Mouse (Mus musculus) ES-Bruce4 (cell line): ENCODE results near the gene Ccdc12.

Experiments
- CTCF ChIP-seq: IDR thresholded peaks from one replicate; pipeline ENCODE4 v1.8.1; 2011; ENCODE audit warnings: low read depth, low read length
- EP300 ChIP-seq: IDR thresholded peaks from 2 replicates; pipeline ENCODE4 v1.6.1; 2011; ENCODE audit warnings: low read depth, low read length; ENCODE audit not compliant: insufficient read depth
- POLR2A ChIP-seq: IDR thresholded peaks from one replicate; pipeline ENCODE4 v1.8.1; 2011; ENCODE audit warnings: low read length; ENCODE audit not compliant: insufficient read depth

DNA sequence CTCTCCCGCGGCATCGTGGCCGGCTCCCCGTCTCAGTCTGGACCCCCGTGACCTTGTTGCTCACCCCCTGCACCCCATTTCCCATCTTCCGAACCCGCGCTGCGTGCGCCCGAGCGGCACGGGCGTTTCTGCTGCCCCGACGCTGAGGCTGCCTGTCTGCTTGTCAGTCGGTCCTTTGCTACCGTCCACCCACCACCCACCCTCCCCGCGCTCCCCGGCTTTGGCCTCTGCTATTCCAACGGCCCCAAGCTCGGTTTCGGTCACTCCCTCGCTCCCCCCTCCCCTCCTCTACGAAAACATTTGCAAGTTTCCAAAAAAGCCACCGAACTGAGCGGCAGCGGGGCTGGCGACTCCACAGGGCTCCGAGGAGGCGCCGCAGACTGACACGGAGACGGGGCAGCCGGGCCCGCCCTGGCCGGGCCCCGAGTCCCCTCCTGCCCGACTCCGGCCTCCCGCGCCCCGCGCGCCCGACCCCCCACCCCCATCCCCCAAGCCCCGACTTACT, 86.7 kb downstream of the Ccdc12 start:
- TF ChIP-seq POLR2A: no peak
- TF ChIP-seq CTCF: no peak
- no peak for TF ChIP-seq EP300
